Mouse (Mus musculus): ENCODE results near the gene Gpam. TPM values are rescaled to one million over a fixed set of nuclear protein-coding genes. Genes with fewer than 3 reads are reported as not detected.

The Gpam gene
- polyA plus RNA-seq, 1 experiment from 2014 or later = 9.9 TPM

- Histone ChIP-seq H3K27ac (ENCODE audit: low read depth, low read length) (no peak overlapping the region), H3K9ac (ENCODE audit: low read depth, low read length) (no peak overlapping the region), H3K4me1 (ENCODE audit: control insufficient read depth, insufficient read depth, low read length) (peaks cover 9% of the 10 kb centered on the region), H3K36me3 (ENCODE audit: control insufficient read depth, insufficient read depth, low read length) (no peaks in the 10 kb centered on the region), H3K9me3 (replicated peaks; ENCODE audit: control insufficient read depth, low read length) (no peaks in the 10 kb centered on the region), H3K4me3 (ENCODE audit: low read depth, low read length) (no peak overlapping the region), H3K27me3 (ENCODE audit: control insufficient read depth, insufficient read depth, low read length) (no peaks in the 10 kb centered on the region), H3K4me2 (no peak overlapping the region)
- ATAC-seq (replicated peaks; ENCODE audit: insufficient number of reproducible peaks, low FRiP score, low TSS enrichment) = no peak
- 57% methylated on average over 9 of the region's 9 CpGs for WGBS (ENCODE audit: insufficient replicate concordance)
Observed at GRCm38 (mm10) chr19:55097396-55097967, 29.6 kb downstream of the Gpam start.

GRCm38 (mm10) chr19:55096666-55097065 is 30.4 kb downstream of the Gpam start:
- Histone ChIP-seq H3K4me1 (ENCODE audit: control insufficient read depth, insufficient read depth, low read length) (peaks cover 12% of the 10 kb centered on the region), H3K27me3 (ENCODE audit: control insufficient read depth, insufficient read depth, low read length) (no peaks in the 10 kb centered on the region), H3K9me3 (replicated peaks; ENCODE audit: control insufficient read depth, low read length) (no peaks in the 10 kb centered on the region), H3K27ac (ENCODE audit: low read depth, low read length) (no peak overlapping the region), H3K4me3 (ENCODE audit: low read depth, low read length) (no peak overlapping the region), H3K4me2 (no peak overlapping the region), H3K9ac (ENCODE audit: low read depth, low read length) (no peak overlapping the region), H3K36me3 (ENCODE audit: control insufficient read depth, insufficient read depth, low read length) (no peaks in the 10 kb centered on the region)
- WGBS (ENCODE audit: insufficient replicate concordance) = 85% methylated on average over 4 of the region's 4 CpGs
- ATAC-seq (replicated peaks; ENCODE audit: insufficient number of reproducible peaks, low FRiP score, low TSS enrichment) = no peak

GRCm38 (mm10) chr19:55095547-55095946 is 31.5 kb downstream of the Gpam start:
- Histone ChIP-seq H3K4me1 (ENCODE audit: control insufficient read depth, insufficient read depth, low read length) (peaks cover 12% of the 10 kb centered on the region), H3K9ac (ENCODE audit: low read depth, low read length) (no peak overlapping the region), H3K27ac (ENCODE audit: low read depth, low read length) (no peak overlapping the region), H3K9me3 (replicated peaks; ENCODE audit: control insufficient read depth, low read length) (no peaks in the 10 kb centered on the region), H3K4me2 (no peak overlapping the region), H3K4me3 (ENCODE audit: low read depth, low read length) (no peak overlapping the region), H3K27me3 (ENCODE audit: control insufficient read depth, insufficient read depth, low read length) (no peaks in the 10 kb centered on the region), H3K36me3 (ENCODE audit: control insufficient read depth, insufficient read depth, low read length) (no peaks in the 10 kb centered on the region)
- WGBS (ENCODE audit: insufficient replicate concordance) = 87% methylated on average over 7 of the region's 7 CpGs
- ATAC-seq (replicated peaks; ENCODE audit: insufficient number of reproducible peaks, low FRiP score, low TSS enrichment) = no peak

GRCm38 (mm10) chr19:55091602-55092413 is 35.2 kb downstream of the Gpam start:
- ATAC-seq (replicated peaks; ENCODE audit: insufficient number of reproducible peaks, low FRiP score, low TSS enrichment) = no peak
- Histone ChIP-seq H3K4me3 (ENCODE audit: low read depth, low read length) (no peak overlapping the region), H3K36me3 (ENCODE audit: control insufficient read depth, insufficient read depth, low read length) (peaks cover 16% of the 10 kb centered on the region; the same call in 1 of the 2 replicates), H3K4me2 (no peak overlapping the region), H3K9ac (ENCODE audit: low read depth, low read length) (no peak overlapping the region), H3K27me3 (ENCODE audit: control insufficient read depth, insufficient read depth, low read length) (no peaks in the 10 kb centered on the region), H3K27ac (ENCODE audit: low read depth, low read length) (no peak overlapping the region), H3K9me3 (replicated peaks; ENCODE audit: control insufficient read depth, low read length) (no peaks in the 10 kb centered on the region), H3K4me1 (ENCODE audit: control insufficient read depth, insufficient read depth, low read length) (0 out of 2 replicates have a peak, but pooled peaks cover 6% of the 10 kb centered on the region)
- WGBS (ENCODE audit: insufficient replicate concordance) = 74% methylated on average over 17 of the region's 17 CpGs

GRCm38 (mm10) chr19:55090885-55091284 is 36.2 kb downstream of the Gpam start:
- Histone ChIP-seq H3K4me2 (no peak overlapping the region), H3K4me1 (ENCODE audit: control insufficient read depth, insufficient read depth, low read length) (0 out of 2 replicates have a peak, but pooled peaks cover 6% of the 10 kb centered on the region), H3K27me3 (ENCODE audit: control insufficient read depth, insufficient read depth, low read length) (no peaks in the 10 kb centered on the region), H3K27ac (ENCODE audit: low read depth, low read length) (no peak overlapping the region), H3K4me3 (ENCODE audit: low read depth, low read length) (no peak overlapping the region), H3K9me3 (replicated peaks; ENCODE audit: control insufficient read depth, low read length) (no peaks in the 10 kb centered on the region), H3K9ac (ENCODE audit: low read depth, low read length) (no peak overlapping the region), H3K36me3 (ENCODE audit: control insufficient read depth, insufficient read depth, low read length) (peaks cover 18% of the 10 kb centered on the region; the same call in 1 of the 2 replicates)
- WGBS (ENCODE audit: insufficient replicate concordance) = 79% methylated on average over 12 of the region's 12 CpGs
- no peak for ATAC-seq (replicated peaks; ENCODE audit: insufficient number of reproducible peaks, low FRiP score, low TSS enrichment)

- ATAC-seq (replicated peaks; ENCODE audit: insufficient number of reproducible peaks, low FRiP score, low TSS enrichment) = no peak
- H3K27ac ChIP-seq (ENCODE audit: low read depth, low read length) = no peak overlapping the region
- no peaks in the 10 kb centered on the region for H3K27me3 ChIP-seq (ENCODE audit: control insufficient read depth, insufficient read depth, low read length)
- peaks cover 18% of the 10 kb centered on the region; the same call in 1 of the 2 replicates for H3K36me3 ChIP-seq (ENCODE audit: control insufficient read depth, insufficient read depth, low read length)
- WGBS (ENCODE audit: insufficient replicate concordance) = 21% methylated on average over 7 of the region's 7 CpGs
- no peak overlapping the region for H3K4me2 ChIP-seq
- 0 out of 2 replicates have a peak, but pooled peaks cover 6% of the 10 kb centered on the region for H3K4me1 ChIP-seq (ENCODE audit: control insufficient read depth, insufficient read depth, low read length)
- H3K4me3 ChIP-seq (ENCODE audit: low read depth, low read length) = no peak overlapping the region
- no peak overlapping the region for H3K9ac ChIP-seq (ENCODE audit: low read depth, low read length)
- no peaks in the 10 kb centered on the region for H3K9me3 ChIP-seq (replicated peaks; ENCODE audit: control insufficient read depth, low read length)
Observed at GRCm38 (mm10) chr19:55090142-55090541, 36.9 kb downstream of the Gpam start.

- 0 out of 2 replicates have a peak, but pooled peaks cover 6% of the 10 kb centered on the region for H3K4me1 ChIP-seq (ENCODE audit: control insufficient read depth, insufficient read depth, low read length)
- no peak overlapping the region for H3K4me3 ChIP-seq (ENCODE audit: low read depth, low read length)
- no peaks in the 10 kb centered on the region for H3K9me3 ChIP-seq (replicated peaks; ENCODE audit: control insufficient read depth, low read length)
- no peak overlapping the region for H3K9ac ChIP-seq (ENCODE audit: low read depth, low read length)
- ATAC-seq (replicated peaks; ENCODE audit: insufficient number of reproducible peaks, low FRiP score, low TSS enrichment) = no peak
- no peaks in the 10 kb centered on the region for H3K27me3 ChIP-seq (ENCODE audit: control insufficient read depth, insufficient read depth, low read length)
- WGBS (ENCODE audit: insufficient replicate concordance) = 86% methylated on average over 8 of the region's 8 CpGs
- peaks cover 29% of the 10 kb centered on the region for H3K36me3 ChIP-seq (ENCODE audit: control insufficient read depth, insufficient read depth, low read length)
- H3K27ac ChIP-seq (ENCODE audit: low read depth, low read length) = no peak overlapping the region
- no peak overlapping the region for H3K4me2 ChIP-seq
Observed at GRCm38 (mm10) chr19:55087776-55088175, 39.3 kb downstream of the Gpam start.

- H3K27me3 ChIP-seq (ENCODE audit: control insufficient read depth, insufficient read depth, low read length) = no peaks in the 10 kb centered on the region
- peaks cover 29% of the 10 kb centered on the region for H3K36me3 ChIP-seq (ENCODE audit: control insufficient read depth, insufficient read depth, low read length)
- H3K9me3 ChIP-seq (replicated peaks; ENCODE audit: control insufficient read depth, low read length) = no peaks in the 10 kb centered on the region
- H3K27ac ChIP-seq (ENCODE audit: low read depth, low read length) = no peak overlapping the region
- H3K4me2 ChIP-seq = no peak overlapping the region
- no peak overlapping the region for H3K4me3 ChIP-seq (ENCODE audit: low read depth, low read length)
- H3K4me1 ChIP-seq (ENCODE audit: control insufficient read depth, insufficient read depth, low read length) = 0 out of 2 replicates have a peak, but pooled peaks cover 3% of the 10 kb centered on the region
- no peak overlapping the region for H3K9ac ChIP-seq (ENCODE audit: low read depth, low read length)
- no peak for ATAC-seq (replicated peaks; ENCODE audit: insufficient number of reproducible peaks, low FRiP score, low TSS enrichment)
- WGBS (ENCODE audit: insufficient replicate concordance) = 59% methylated on average over 7 of the region's 7 CpGs
Observed at GRCm38 (mm10) chr19:55085857-55086185, 41.2 kb downstream of the Gpam start.
